Mouse (Mus musculus): ENCODE data around the gene Atp5g2. TPM values are rescaled to one million over a fixed set of nuclear protein-coding genes. Genes with fewer than 3 reads are reported as not detected.

The Atp5g2 gene
- polyA plus RNA-seq, 1 experiment from 2014 or later = 94.1 TPM

GRCm38 (mm10) chr15:102624291-102624969 is 47.7 kb downstream of the Atp5g2 start:
- H3K36me3 ChIP-seq (ENCODE audit: control insufficient read depth, insufficient read depth, low read length) = peaks cover 2% of the 10 kb centered on the region; the same call in 1 of the 2 replicates
- 4% methylated on average over 17 of the region's 17 CpGs for WGBS
- H3K4me2 ChIP-seq (ENCODE audit: low read depth, low read length) = peak overlapping the region; percentile 75
- H3K27ac ChIP-seq (replicated peaks; ENCODE audit: low read depth, low read length) = peak overlapping the region; percentile 64
- H3K9ac ChIP-seq (ENCODE audit: low read depth, low read length) = peak overlapping the region; percentile 71
- no peaks in the 10 kb centered on the region for H3K9me3 ChIP-seq (ENCODE audit: control insufficient read depth, low read length)
- H3K27me3 ChIP-seq (replicated peaks; ENCODE audit: control insufficient read depth, insufficient read depth, low read length) = no peaks in the 10 kb centered on the region
- DNase-seq (ENCODE audit: low spot score) (peak; percentile 24), ATAC-seq (ENCODE audit: low read depth) (no peak)
- H3K4me1 ChIP-seq (ENCODE audit: control insufficient read depth, insufficient read depth, low read length) = peaks cover 16% of the 10 kb centered on the region
- peak overlapping the region; percentile 54 for H3K4me3 ChIP-seq (ENCODE audit: low read depth, low read length)

- Histone ChIP-seq H3K4me2 (ENCODE audit: low read depth, low read length) (peak overlapping the region; percentile 75), H3K9ac (ENCODE audit: low read depth, low read length) (0 out of 2 replicates have a peak overlapping the region, but pooled peaks have one; percentile 37)
Observed at GRCm38 (mm10) chr15:102623121-102623520, 49.0 kb downstream of the Atp5g2 start.

GRCm38 (mm10) chr15:102622536-102622935 is 49.6 kb downstream of the Atp5g2 start:
- no peak for ATAC-seq (ENCODE audit: low read depth)
- Histone ChIP-seq H3K4me2 (ENCODE audit: low read depth, low read length) (peak overlapping the region; percentile 75; the same call in 1 of the 2 replicates), H3K4me3 (ENCODE audit: low read depth, low read length) (no peak overlapping the region), H3K4me1 (ENCODE audit: control insufficient read depth, insufficient read depth, low read length) (peaks cover 16% of the 10 kb centered on the region), H3K27ac (replicated peaks; ENCODE audit: low read depth, low read length) (no peak overlapping the region), H3K36me3 (ENCODE audit: control insufficient read depth, insufficient read depth, low read length) (peaks cover 4% of the 10 kb centered on the region; the same call in 1 of the 2 replicates), H3K27me3 (replicated peaks; ENCODE audit: control insufficient read depth, insufficient read depth, low read length) (no peaks in the 10 kb centered on the region), H3K9me3 (ENCODE audit: control insufficient read depth, low read length) (no peaks in the 10 kb centered on the region), H3K9ac (ENCODE audit: low read depth, low read length) (no peak overlapping the region)
- DNase-seq (ENCODE audit: low spot score) = no peak

More at GRCm38 (mm10) chr15:102623121-102623520, 49.0 kb downstream of the Atp5g2 start:
- DNase-seq (ENCODE audit: low spot score) (no peak), ATAC-seq (ENCODE audit: low read depth) (no peak)
- WGBS = 82% methylated on average over 3 of the region's 3 CpGs
- H3K4me1 ChIP-seq (ENCODE audit: control insufficient read depth, insufficient read depth, low read length) = peaks cover 16% of the 10 kb centered on the region
- peak overlapping the region; percentile 54 for H3K4me3 ChIP-seq (ENCODE audit: low read depth, low read length)
- peaks cover 4% of the 10 kb centered on the region; the same call in 1 of the 2 replicates for H3K36me3 ChIP-seq (ENCODE audit: control insufficient read depth, insufficient read depth, low read length)
- no peaks in the 10 kb centered on the region for H3K27me3 ChIP-seq (replicated peaks; ENCODE audit: control insufficient read depth, insufficient read depth, low read length)
- no peak overlapping the region for H3K27ac ChIP-seq (replicated peaks; ENCODE audit: low read depth, low read length)
- no peaks in the 10 kb centered on the region for H3K9me3 ChIP-seq (ENCODE audit: control insufficient read depth, low read length)

GRCm38 (mm10) chr15:102620765-102621164 is 51.4 kb downstream of the Atp5g2 start:
- no peak overlapping the region for H3K4me3 ChIP-seq (ENCODE audit: low read depth, low read length)

GRCm38 (mm10) chr15:102619486-102619885 is 52.7 kb downstream of the Atp5g2 start:
- no peak for ATAC-seq (ENCODE audit: low read depth)
- no peak overlapping the region for H3K4me2 ChIP-seq (ENCODE audit: low read depth, low read length)
- H3K4me3 ChIP-seq (ENCODE audit: low read depth, low read length) = no peak overlapping the region
- H3K27me3 ChIP-seq (replicated peaks; ENCODE audit: control insufficient read depth, insufficient read depth, low read length) = no peaks in the 10 kb centered on the region
- H3K9ac ChIP-seq (ENCODE audit: low read depth, low read length) = no peak overlapping the region
- DNase-seq (ENCODE audit: low spot score) = no peak
- peaks cover 4% of the 10 kb centered on the region; the same call in 1 of the 2 replicates for H3K36me3 ChIP-seq (ENCODE audit: control insufficient read depth, insufficient read depth, low read length)
- no peak overlapping the region for H3K27ac ChIP-seq (replicated peaks; ENCODE audit: low read depth, low read length)
- H3K4me1 ChIP-seq (ENCODE audit: control insufficient read depth, insufficient read depth, low read length) = peaks cover 16% of the 10 kb centered on the region
- H3K9me3 ChIP-seq (ENCODE audit: control insufficient read depth, low read length) = no peaks in the 10 kb centered on the region
- WGBS = 97% methylated on average over 5 of the region's 5 CpGs

More at GRCm38 (mm10) chr15:102620765-102621164, 51.4 kb downstream of the Atp5g2 start:
- no peaks in the 10 kb centered on the region for H3K27me3 ChIP-seq (replicated peaks; ENCODE audit: control insufficient read depth, insufficient read depth, low read length)
- H3K36me3 ChIP-seq (ENCODE audit: control insufficient read depth, insufficient read depth, low read length) = peaks cover 4% of the 10 kb centered on the region; the same call in 1 of the 2 replicates
- H3K4me2 ChIP-seq (ENCODE audit: low read depth, low read length) = no peak overlapping the region
- DNase-seq (ENCODE audit: low spot score) (no peak), ATAC-seq (ENCODE audit: low read depth) (no peak)
- WGBS = 82% methylated on average over 1 of the region's 1 CpGs
- no peaks in the 10 kb centered on the region for H3K9me3 ChIP-seq (ENCODE audit: control insufficient read depth, low read length)
- no peak overlapping the region for H3K27ac ChIP-seq (replicated peaks; ENCODE audit: low read depth, low read length)
- H3K9ac ChIP-seq (ENCODE audit: low read depth, low read length) = no peak overlapping the region
- H3K4me1 ChIP-seq (ENCODE audit: control insufficient read depth, insufficient read depth, low read length) = peaks cover 16% of the 10 kb centered on the region

GRCm38 (mm10) chr15:102617654-102618053 is 54.5 kb downstream of the Atp5g2 start:
- H3K9me3 ChIP-seq (ENCODE audit: control insufficient read depth, low read length) = no peaks in the 10 kb centered on the region
- H3K4me2 ChIP-seq (ENCODE audit: low read depth, low read length) = no peak overlapping the region
- no peak overlapping the region for H3K9ac ChIP-seq (ENCODE audit: low read depth, low read length)
- H3K27ac ChIP-seq (replicated peaks; ENCODE audit: low read depth, low read length) = no peak overlapping the region
- peaks cover 2% of the 10 kb centered on the region for H3K4me1 ChIP-seq (ENCODE audit: control insufficient read depth, insufficient read depth, low read length)
- no peak for ATAC-seq (ENCODE audit: low read depth)
- WGBS = 86% methylated on average over 1 of the region's 1 CpGs
- no peak overlapping the region for H3K4me3 ChIP-seq (ENCODE audit: low read depth, low read length)
- H3K36me3 ChIP-seq (ENCODE audit: control insufficient read depth, insufficient read depth, low read length) = peaks cover 4% of the 10 kb centered on the region; the same call in 1 of the 2 replicates
- no peak for DNase-seq (ENCODE audit: low spot score)
- no peaks in the 10 kb centered on the region for H3K27me3 ChIP-seq (replicated peaks; ENCODE audit: control insufficient read depth, insufficient read depth, low read length)

- H3K27ac ChIP-seq (replicated peaks; ENCODE audit: low read depth, low read length) = no peak overlapping the region
- H3K36me3 ChIP-seq (ENCODE audit: control insufficient read depth, insufficient read depth, low read length) = peaks cover 4% of the 10 kb centered on the region; the same call in 1 of the 2 replicates
- 89% methylated on average over 2 of the region's 2 CpGs for WGBS
- no peak overlapping the region for H3K4me2 ChIP-seq (ENCODE audit: low read depth, low read length)
- no peaks in the 10 kb centered on the region for H3K9me3 ChIP-seq (ENCODE audit: control insufficient read depth, low read length)
- no peak overlapping the region for H3K4me3 ChIP-seq (ENCODE audit: low read depth, low read length)
- H3K27me3 ChIP-seq (replicated peaks; ENCODE audit: control insufficient read depth, insufficient read depth, low read length) = no peaks in the 10 kb centered on the region
- ATAC-seq (ENCODE audit: low read depth) (no peak), DNase-seq (ENCODE audit: low spot score) (no peak)
- H3K4me1 ChIP-seq (ENCODE audit: control insufficient read depth, insufficient read depth, low read length) = no peaks in the 10 kb centered on the region
- no peak overlapping the region for H3K9ac ChIP-seq (ENCODE audit: low read depth, low read length)
Observed at GRCm38 (mm10) chr15:102616174-102616573, 56.0 kb downstream of the Atp5g2 start.

GRCm38 (mm10) chr15:102614224-102614623 is 57.9 kb downstream of the Atp5g2 start:
- no peaks in the 10 kb centered on the region for H3K36me3 ChIP-seq (ENCODE audit: control insufficient read depth, insufficient read depth, low read length)
- no peak overlapping the region for H3K27ac ChIP-seq (replicated peaks; ENCODE audit: low read depth, low read length)
- H3K27me3 ChIP-seq (replicated peaks; ENCODE audit: control insufficient read depth, insufficient read depth, low read length) = no peaks in the 10 kb centered on the region
- no peak overlapping the region for H3K4me3 ChIP-seq (ENCODE audit: low read depth, low read length)
- H3K9ac ChIP-seq (ENCODE audit: low read depth, low read length) = no peak overlapping the region
- no peak for DNase-seq (ENCODE audit: low spot score)
- H3K9me3 ChIP-seq (ENCODE audit: control insufficient read depth, low read length) = no peaks in the 10 kb centered on the region
- H3K4me1 ChIP-seq (ENCODE audit: control insufficient read depth, insufficient read depth, low read length) = no peaks in the 10 kb centered on the region
- no peak for ATAC-seq (ENCODE audit: low read depth)
- no peak overlapping the region for H3K4me2 ChIP-seq (ENCODE audit: low read depth, low read length)

- ATAC-seq (ENCODE audit: low read depth) (no peak), DNase-seq (ENCODE audit: low spot score) (no peak)
- Histone ChIP-seq H3K4me1 (ENCODE audit: control insufficient read depth, insufficient read depth, low read length) (no peaks in the 10 kb centered on the region), H3K4me3 (ENCODE audit: low read depth, low read length) (no peak overlapping the region), H3K9ac (ENCODE audit: low read depth, low read length) (no peak overlapping the region), H3K4me2 (ENCODE audit: low read depth, low read length) (no peak overlapping the region), H3K27me3 (replicated peaks; ENCODE audit: control insufficient read depth, insufficient read depth, low read length) (no peaks in the 10 kb centered on the region), H3K9me3 (ENCODE audit: control insufficient read depth, low read length) (no peaks in the 10 kb centered on the region), H3K27ac (replicated peaks; ENCODE audit: low read depth, low read length) (no peak overlapping the region), H3K36me3 (ENCODE audit: control insufficient read depth, insufficient read depth, low read length) (no peaks in the 10 kb centered on the region)
Observed at GRCm38 (mm10) chr15:102612966-102613365, 59.2 kb downstream of the Atp5g2 start.
